ENCODE assay signal across 10 mouse cellular contexts in the genomic region with DNA sequence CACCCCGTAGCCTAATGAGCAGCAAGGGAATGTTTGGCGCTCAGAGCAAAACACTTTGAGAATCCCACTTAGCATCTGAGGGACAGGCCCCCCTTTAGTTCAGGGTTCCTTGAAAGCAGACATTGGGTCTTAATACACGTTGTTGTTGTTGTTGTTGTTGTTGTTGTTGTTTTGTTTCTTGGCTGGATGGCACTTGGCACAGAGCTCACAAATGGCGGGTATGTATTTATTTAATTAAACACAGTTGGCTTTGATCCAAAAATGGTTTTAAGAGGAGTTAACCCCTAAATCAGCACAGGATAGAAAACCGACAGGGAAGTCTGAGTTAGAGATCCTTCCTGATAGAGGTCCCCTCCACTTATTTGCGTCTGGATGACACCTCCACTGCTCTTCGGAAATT. TPM values are rescaled to one million over a fixed set of nuclear protein-coding genes. Genes with fewer than 3 reads are reported as not detected.
DNase-seq lines count a peak whose midpoint lies in the region; ATAC-seq and TF ChIP-seq lines count a peak whose summit lies in the region.
"Had no signal": no experiment of that assay in that cellular context is flagged by ENCODE, and none has a peak within 500 bp of the region (broad histone marks: within the 10 kb centered on the region; RNA-seq: fewer than 3 reads in every experiment).

No protein-coding gene starts in this region.

- H3K36me3 ChIP-seq in heart, postnatal 0 days (replicated peaks; ENCODE audit: control insufficient read depth, insufficient read depth, low read length), result no peaks in the 10 kb centered on the region
- H3K36me3 ChIP-seq in embryonic facial prominence, embryonic 12.5 days, result no peaks in the 10 kb centered on the region
- H3K36me3 ChIP-seq in hindbrain, postnatal 0 days (ENCODE audit: insufficient read depth, low read length), result no peaks in the 10 kb centered on the region
- H3K36me3 ChIP-seq in midbrain, embryonic 15.5 days (replicated peaks), result no peaks in the 10 kb centered on the region

- H3K9ac ChIP-seq in heart, postnatal 0 days (replicated peaks; ENCODE audit: low read depth, low read length), result no peak overlapping the region
- H3K9ac ChIP-seq in embryonic facial prominence, embryonic 12.5 days, result no peak overlapping the region; the same call in 1 of the 2 replicates
- no peak overlapping the region for H3K9ac ChIP-seq in hindbrain, postnatal 0 days (replicated peaks; ENCODE audit: low read length)
- H3K9ac ChIP-seq in midbrain, embryonic 15.5 days, result no peak overlapping the region

- ATAC-seq in heart, postnatal 0 days (ENCODE audit: insufficient read depth, low read depth), result no peak
- no peak for ATAC-seq in embryonic facial prominence, embryonic 12.5 days (ENCODE audit: insufficient number of reproducible peaks, insufficient read depth, low FRiP score, low TSS enrichment)
- no peak for ATAC-seq in hindbrain, postnatal 0 days
- no peak for ATAC-seq in midbrain, embryonic 15.5 days (replicated peaks)

- no peak overlapping the region for H3K27ac ChIP-seq in heart, postnatal 0 days (ENCODE audit: low read depth)
- H3K27ac ChIP-seq in embryonic facial prominence, embryonic 12.5 days, result no peak overlapping the region
- no peak overlapping the region for H3K27ac ChIP-seq in hindbrain, postnatal 0 days
- H3K27ac ChIP-seq in midbrain, embryonic 15.5 days, result no peak overlapping the region

- H3K4me1 ChIP-seq in heart, postnatal 0 days (ENCODE audit: control insufficient read depth, insufficient read depth), result no peaks in the 10 kb centered on the region
- peaks cover 16% of the 10 kb centered on the region for H3K4me1 ChIP-seq in embryonic facial prominence, embryonic 12.5 days
- peaks cover 11% of the 10 kb centered on the region; the same call in 1 of the 2 replicates for H3K4me1 ChIP-seq in hindbrain, postnatal 0 days (ENCODE audit: insufficient read depth, low read length)
- peaks cover 27% of the 10 kb centered on the region for H3K4me1 ChIP-seq in midbrain, embryonic 15.5 days

- H3K4me2 ChIP-seq in heart, postnatal 0 days (ENCODE audit: low read depth, low read length), result peak overlapping the region; percentile 98
- no peak overlapping the region for H3K4me2 ChIP-seq in embryonic facial prominence, embryonic 12.5 days (replicated peaks)
- peak overlapping the region; percentile 98 for H3K4me2 ChIP-seq in hindbrain, postnatal 0 days (ENCODE audit: low read depth, low read length)
- peak overlapping the region; percentile 99 for H3K4me2 ChIP-seq in midbrain, embryonic 15.5 days

- TF ChIP-seq EP300 in heart, postnatal 0 days (IDR thresholded peaks at IDR 0.05; ENCODE audit: low read depth), result no peak

- no peak for DNase-seq in heart, postnatal 0 days (ENCODE audit: low spot score)
- no peak for DNase-seq in heart, adult 9 months (ENCODE audit: low spot score in 2 of 2)
- peak; percentile 46 for DNase-seq in hindbrain, postnatal 0 days (ENCODE audit: low spot score)
- no peak for DNase-seq in frontal cortex, postnatal 14 days (ENCODE audit: low spot score in 2 of 2)
- DNase-seq in embryo, embryonic 10.5 days (ENCODE audit: low spot score), result no peak
- no peak for DNase-seq in frontal cortex, postnatal 10 days (ENCODE audit: low spot score in 2 of 2)
- DNase-seq: adrenal gland, adult 8-10 months; kidney, adult 8-10 months had no signal

- peaks cover 37% of the 10 kb centered on the region for H3K27me3 ChIP-seq in heart, postnatal 0 days (ENCODE audit: control insufficient read depth, insufficient read depth, low read length)
- peaks cover 64% of the 10 kb centered on the region for H3K27me3 ChIP-seq in embryonic facial prominence, embryonic 12.5 days
- peaks cover 14% of the 10 kb centered on the region for H3K27me3 ChIP-seq in hindbrain, postnatal 0 days (ENCODE audit: insufficient read depth, low read length)
- H3K27me3 ChIP-seq in midbrain, embryonic 15.5 days (replicated peaks), result peaks cover 27% of the 10 kb centered on the region

- TF ChIP-seq CTCF in heart, postnatal 0 days (IDR thresholded peaks at IDR 0.05; ENCODE audit: low read depth), result no peak
- TF ChIP-seq CTCF in hindbrain, postnatal 0 days (IDR thresholded peaks at IDR 0.05; ENCODE audit: low read depth), result no peak

- peak overlapping the region; percentile 60 for H3K4me3 ChIP-seq in heart, postnatal 0 days (ENCODE audit: low read depth, low read length)
- H3K4me3 ChIP-seq in embryonic facial prominence, embryonic 12.5 days, result peak overlapping the region; percentile 53; the same call in 1 of the 2 replicates
- peak overlapping the region; percentile 44 for H3K4me3 ChIP-seq in hindbrain, postnatal 0 days (ENCODE audit: low read length)
- H3K4me3 ChIP-seq in midbrain, embryonic 15.5 days, result peak overlapping the region; percentile 52

- H3K9me3 ChIP-seq in heart, postnatal 0 days (replicated peaks; ENCODE audit: control insufficient read depth, low read length), result no peaks in the 10 kb centered on the region
- no peaks in the 10 kb centered on the region for H3K9me3 ChIP-seq in embryonic facial prominence, embryonic 12.5 days
- no peaks in the 10 kb centered on the region for H3K9me3 ChIP-seq in hindbrain, postnatal 0 days (ENCODE audit: low read length)
- H3K9me3 ChIP-seq in midbrain, embryonic 15.5 days, result no peaks in the 10 kb centered on the region

- WGBS in heart, postnatal 0 days, result 22% methylated on average over 7 of the region's 7 CpGs
- 10% methylated on average over 7 of the region's 7 CpGs for WGBS in embryonic facial prominence, embryonic 12.5 days
- 4% methylated on average over 7 of the region's 7 CpGs for WGBS in hindbrain, postnatal 0 days
- 6% methylated on average over 7 of the region's 7 CpGs for WGBS in midbrain, embryonic 15.5 days

RNA-seq across cellular contexts. Expression of a gene that starts 0.9 kb away (rescaled TPM):
- 0.99 and 4.0 TPM in 2 replicates for total RNA-seq in heart, postnatal 0 days (2014; rRNA removed; ENCODE audit: low replicate concordance)
- 2.2 and 2.3 TPM in 2 replicates for polyA plus RNA-seq in heart, postnatal 0 days (2015; fragmentation: Nextera tagmentation; extraction: Ambion mirVana)
- polyA plus RNA-seq in embryonic facial prominence, embryonic 12.5 days (2016; fragmentation: Nextera tagmentation; extraction: Ambion mirVana), result 0.52 and 0.75 TPM in 2 replicates
- 4.5 and 7.2 TPM in 2 replicates for total RNA-seq in hindbrain, postnatal 0 days (2014; rRNA removed)
- polyA plus RNA-seq in hindbrain, postnatal 0 days (2015; fragmentation: Nextera tagmentation; extraction: Ambion mirVana), result 2.0 and 2.3 TPM in 2 replicates
- polyA plus RNA-seq in midbrain, embryonic 15.5 days (2015; fragmentation: Nextera tagmentation; extraction: Ambion mirVana), result 1.7 and 1.8 TPM in 2 replicates
